Mouse (Mus musculus): ENCODE data around the gene Arl3. TPM values are rescaled to one million over a fixed set of nuclear protein-coding genes. Genes with fewer than 3 reads are reported as not detected.

The Arl3 gene
- polyA plus RNA-seq, 1 experiment from 2014 or later, result 101 TPM

DNA sequence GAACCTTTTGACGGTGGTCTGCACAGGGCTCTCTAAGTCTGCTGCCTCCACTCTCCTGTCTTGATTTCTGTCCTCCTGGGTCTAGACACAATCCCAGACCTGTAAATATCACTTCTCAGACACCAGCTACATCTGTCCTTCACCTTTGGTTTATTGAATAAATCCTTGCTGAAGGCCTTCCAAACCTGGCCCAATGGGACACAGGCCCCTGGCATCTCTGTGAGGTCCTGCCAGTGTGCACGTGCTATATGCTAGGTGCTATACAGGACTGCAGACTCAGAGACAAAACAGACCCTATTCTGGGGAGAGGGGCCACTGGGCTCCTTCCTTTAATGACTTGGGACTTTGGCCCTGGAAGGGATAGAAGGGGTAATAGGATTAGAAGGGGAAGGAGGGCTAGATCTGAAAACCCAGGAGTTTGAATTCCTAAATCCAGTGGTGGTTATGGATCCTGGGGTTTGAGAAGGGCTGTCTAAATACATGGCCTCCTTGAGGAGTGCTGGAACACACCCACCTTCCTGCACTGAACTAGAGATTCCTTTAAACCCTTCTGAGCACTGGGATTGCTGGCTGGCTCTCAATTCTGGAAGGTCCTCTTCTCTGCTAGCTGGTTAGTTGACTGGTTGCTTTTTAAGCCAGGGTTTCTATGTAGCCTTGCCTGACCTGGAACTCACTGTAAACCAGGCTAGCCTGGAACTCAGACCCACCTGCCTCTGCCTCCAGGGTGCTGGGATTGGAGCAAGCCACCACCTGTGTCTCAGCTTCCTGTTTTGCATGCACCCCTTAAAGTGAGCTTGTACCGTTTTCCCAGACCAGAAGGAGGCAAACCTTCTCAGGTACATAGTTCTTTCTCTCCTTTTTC, 56.1 kb downstream of the Arl3 start:
- H3K27me3 ChIP-seq (ENCODE audit: control insufficient read depth, insufficient read depth, low read length), result no peaks in the 10 kb centered on the region
- no peak overlapping the region for H3K9ac ChIP-seq (ENCODE audit: low read length)
- H3K4me3 ChIP-seq (ENCODE audit: low read length), result no peak overlapping the region
- ATAC-seq (replicated peaks; ENCODE audit: extremely low read depth, insufficient read depth, low FRiP score), result no peak
- peaks cover 21% of the 10 kb centered on the region for H3K4me1 ChIP-seq (ENCODE audit: control insufficient read depth, insufficient read depth, low read length)
- no peak overlapping the region for H3K4me2 ChIP-seq (ENCODE audit: low read depth, low read length)
- peak overlapping the region; percentile 49 for H3K27ac ChIP-seq (ENCODE audit: low read length)
- peaks cover 33% of the 10 kb centered on the region for H3K36me3 ChIP-seq (ENCODE audit: control insufficient read depth, insufficient read depth)
- WGBS, result 67% methylated on average over 3 of the region's 3 CpGs
- H3K9me3 ChIP-seq (replicated peaks; ENCODE audit: control insufficient read depth, low read length), result no peaks in the 10 kb centered on the region

DNA sequence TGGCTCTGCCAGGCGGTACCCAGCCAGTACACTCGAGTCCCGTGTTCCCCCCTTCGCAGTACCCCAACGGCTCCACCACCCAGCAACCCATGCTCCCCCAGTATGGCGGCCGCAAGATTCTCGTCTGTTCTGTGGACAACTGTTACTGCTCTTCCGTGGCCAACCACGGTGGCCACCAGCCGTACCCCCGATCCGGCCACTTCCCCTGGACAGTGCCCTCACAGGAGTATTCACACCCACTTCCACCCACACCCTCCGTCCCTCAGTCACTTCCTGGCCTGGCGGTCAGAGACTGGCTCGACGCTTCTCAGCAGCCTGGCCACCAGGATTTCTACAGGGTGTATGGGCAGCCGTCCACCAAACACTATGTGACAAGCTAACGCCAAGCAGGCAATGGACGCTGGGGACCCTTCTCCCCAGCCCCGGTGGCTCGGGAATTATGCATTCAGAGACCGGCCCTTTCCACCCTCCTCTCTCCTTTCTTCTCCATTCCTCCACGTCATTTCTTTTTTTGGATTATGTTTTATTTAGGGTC, 57.6 kb downstream of the Arl3 start:
- Histone ChIP-seq H3K4me2 (ENCODE audit: low read depth, low read length) (no peak overlapping the region), H3K27me3 (ENCODE audit: control insufficient read depth, insufficient read depth, low read length) (no peaks in the 10 kb centered on the region), H3K9ac (ENCODE audit: low read length) (no peak overlapping the region), H3K4me1 (ENCODE audit: control insufficient read depth, insufficient read depth, low read length) (peaks cover 27% of the 10 kb centered on the region), H3K36me3 (ENCODE audit: control insufficient read depth, insufficient read depth) (peaks cover 33% of the 10 kb centered on the region), H3K9me3 (replicated peaks; ENCODE audit: control insufficient read depth, low read length) (no peaks in the 10 kb centered on the region), H3K27ac (ENCODE audit: low read length) (no peak overlapping the region), H3K4me3 (ENCODE audit: low read length) (no peak overlapping the region)
- 82% methylated on average over 24 of the region's 24 CpGs for WGBS
- ATAC-seq (replicated peaks; ENCODE audit: extremely low read depth, insufficient read depth, low FRiP score), result no peak

DNA sequence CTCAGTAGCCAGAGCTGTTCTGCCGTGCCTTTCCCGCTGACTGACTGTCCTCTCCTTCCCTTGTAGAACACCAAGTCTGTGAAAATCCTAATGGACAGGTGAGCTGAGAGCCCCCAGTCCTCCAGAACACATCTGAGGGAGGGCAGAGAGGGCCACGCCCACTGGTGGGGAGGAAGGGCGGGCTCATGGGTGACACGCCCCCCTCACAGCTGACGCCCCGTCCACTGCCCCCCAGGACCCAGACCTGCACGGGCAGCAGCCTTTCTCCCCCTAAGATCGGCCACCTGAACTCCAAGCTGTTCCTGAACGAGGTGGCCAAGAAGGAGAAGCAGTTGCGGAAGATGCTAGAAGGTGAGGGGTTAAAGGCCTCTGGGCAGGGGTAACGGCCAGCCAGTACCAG, 58.6 kb downstream of the Arl3 start:
- Histone ChIP-seq H3K36me3 (ENCODE audit: control insufficient read depth, insufficient read depth) (peaks cover 33% of the 10 kb centered on the region), H3K27ac (ENCODE audit: low read length) (no peak overlapping the region), H3K9ac (ENCODE audit: low read length) (no peak overlapping the region), H3K4me1 (ENCODE audit: control insufficient read depth, insufficient read depth, low read length) (peaks cover 36% of the 10 kb centered on the region), H3K9me3 (replicated peaks; ENCODE audit: control insufficient read depth, low read length) (no peaks in the 10 kb centered on the region), H3K27me3 (ENCODE audit: control insufficient read depth, insufficient read depth, low read length) (no peaks in the 10 kb centered on the region), H3K4me3 (ENCODE audit: low read length) (no peak overlapping the region), H3K4me2 (ENCODE audit: low read depth, low read length) (no peak overlapping the region)
- ATAC-seq (replicated peaks; ENCODE audit: extremely low read depth, insufficient read depth, low FRiP score), result no peak
- 79% methylated on average over 12 of the region's 12 CpGs for WGBS

DNA sequence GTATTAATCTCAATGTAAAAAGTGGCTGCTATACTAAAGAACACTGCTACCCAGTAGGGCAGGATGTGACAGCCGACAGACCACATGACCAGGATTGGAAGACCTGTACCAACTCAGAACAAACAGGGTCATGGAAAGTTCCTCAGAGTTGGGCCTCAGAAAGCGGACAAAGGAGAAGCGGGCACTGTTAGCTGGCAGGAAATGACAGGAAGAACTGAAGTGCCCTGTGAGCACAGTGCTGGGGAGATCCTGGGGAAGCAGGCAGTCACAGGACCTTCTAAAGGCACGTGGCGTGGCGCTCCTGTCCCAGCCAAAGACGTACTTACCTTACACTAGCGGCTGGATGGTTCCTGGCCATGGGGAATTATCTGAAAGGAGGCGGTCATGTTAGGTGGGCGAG, 61.7 kb downstream of the Arl3 start:
- peaks cover 44% of the 10 kb centered on the region for H3K36me3 ChIP-seq (ENCODE audit: control insufficient read depth, insufficient read depth)

DNA sequence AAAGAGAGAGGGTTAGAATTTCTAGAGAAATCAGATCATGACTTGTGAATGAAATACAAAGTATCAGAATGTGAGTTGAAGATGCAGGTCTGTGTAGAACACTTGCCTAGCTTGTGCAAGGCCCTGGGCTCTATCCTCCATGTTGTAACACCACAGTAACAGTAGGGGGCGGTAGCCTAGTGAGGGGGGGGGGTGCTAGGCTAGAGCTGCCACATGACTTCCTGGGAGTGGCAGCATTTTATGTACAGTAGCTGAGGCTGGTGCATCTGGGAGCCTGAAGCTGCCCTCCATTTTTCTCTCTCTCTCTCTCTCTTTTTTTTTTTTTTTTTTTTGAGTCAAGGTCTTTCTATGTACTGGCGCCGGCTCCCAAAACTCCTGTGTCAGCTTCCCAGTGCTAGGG, 62.2 kb downstream of the Arl3 start:
- 56% methylated on average over 3 of the region's 3 CpGs for WGBS
- H3K9me3 ChIP-seq (replicated peaks; ENCODE audit: control insufficient read depth, low read length), result no peaks in the 10 kb centered on the region
- peak overlapping the region; percentile 17 for H3K27ac ChIP-seq (ENCODE audit: low read length)
- peaks cover 44% of the 10 kb centered on the region for H3K36me3 ChIP-seq (ENCODE audit: control insufficient read depth, insufficient read depth)
- no peak overlapping the region for H3K4me3 ChIP-seq (ENCODE audit: low read length)
- H3K4me2 ChIP-seq (ENCODE audit: low read depth, low read length), result no peak overlapping the region
- no peak for ATAC-seq (replicated peaks; ENCODE audit: extremely low read depth, insufficient read depth, low FRiP score)
- no peaks in the 10 kb centered on the region for H3K27me3 ChIP-seq (ENCODE audit: control insufficient read depth, insufficient read depth, low read length)
- H3K4me1 ChIP-seq (ENCODE audit: control insufficient read depth, insufficient read depth, low read length), result peaks cover 51% of the 10 kb centered on the region
- no peak overlapping the region for H3K9ac ChIP-seq (ENCODE audit: low read length)

More for the DNA sequence above, 61.7 kb downstream of the Arl3 start:
- peaks cover 47% of the 10 kb centered on the region for H3K4me1 ChIP-seq (ENCODE audit: control insufficient read depth, insufficient read depth, low read length)
- peak; percentile 29; the same call in 1 of the 2 replicates for ATAC-seq (replicated peaks; ENCODE audit: extremely low read depth, insufficient read depth, low FRiP score)
- no peak overlapping the region for H3K4me2 ChIP-seq (ENCODE audit: low read depth, low read length)
- no peak overlapping the region for H3K4me3 ChIP-seq (ENCODE audit: low read length)
- H3K9ac ChIP-seq (ENCODE audit: low read length), result no peak overlapping the region
- H3K27me3 ChIP-seq (ENCODE audit: control insufficient read depth, insufficient read depth, low read length), result no peaks in the 10 kb centered on the region
- peak overlapping the region; percentile 17 for H3K27ac ChIP-seq (ENCODE audit: low read length)
- 58% methylated on average over 10 of the region's 10 CpGs for WGBS
- H3K9me3 ChIP-seq (replicated peaks; ENCODE audit: control insufficient read depth, low read length), result no peaks in the 10 kb centered on the region

DNA sequence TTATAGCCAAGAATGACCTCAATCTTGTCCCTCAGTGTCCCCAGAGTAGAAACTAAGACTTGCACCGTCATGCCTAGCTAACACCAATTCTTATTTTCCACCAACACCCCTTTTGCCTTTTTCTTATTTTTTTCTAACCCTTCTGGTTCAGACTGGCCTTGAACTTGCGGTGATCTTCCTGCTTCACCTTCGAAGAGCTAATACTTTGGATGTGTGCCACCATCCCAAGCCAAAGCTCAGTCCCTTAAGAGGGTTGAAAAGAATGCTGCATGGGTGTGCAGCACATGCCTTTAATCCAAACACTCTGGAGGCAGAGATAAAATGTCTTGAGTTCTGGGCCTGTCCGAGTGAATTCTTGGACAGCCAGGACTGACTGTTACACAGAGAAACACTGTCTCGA, 62.6 kb downstream of the Arl3 start:
- no peak overlapping the region for H3K4me3 ChIP-seq (ENCODE audit: low read length)
- H3K27ac ChIP-seq (ENCODE audit: low read length), result peak overlapping the region; percentile 17
- no peak overlapping the region for H3K4me2 ChIP-seq (ENCODE audit: low read depth, low read length)
- H3K27me3 ChIP-seq (ENCODE audit: control insufficient read depth, insufficient read depth, low read length), result no peaks in the 10 kb centered on the region
- H3K36me3 ChIP-seq (ENCODE audit: control insufficient read depth, insufficient read depth), result peaks cover 41% of the 10 kb centered on the region
- H3K9me3 ChIP-seq (replicated peaks; ENCODE audit: control insufficient read depth, low read length), result no peaks in the 10 kb centered on the region
- 37% methylated on average over 5 of the region's 5 CpGs for WGBS
- H3K9ac ChIP-seq (ENCODE audit: low read length), result peak overlapping the region; percentile 25; the same call in 1 of the 2 replicates
- peaks cover 55% of the 10 kb centered on the region for H3K4me1 ChIP-seq (ENCODE audit: control insufficient read depth, insufficient read depth, low read length)
- no peak for ATAC-seq (replicated peaks; ENCODE audit: extremely low read depth, insufficient read depth, low FRiP score)

DNA sequence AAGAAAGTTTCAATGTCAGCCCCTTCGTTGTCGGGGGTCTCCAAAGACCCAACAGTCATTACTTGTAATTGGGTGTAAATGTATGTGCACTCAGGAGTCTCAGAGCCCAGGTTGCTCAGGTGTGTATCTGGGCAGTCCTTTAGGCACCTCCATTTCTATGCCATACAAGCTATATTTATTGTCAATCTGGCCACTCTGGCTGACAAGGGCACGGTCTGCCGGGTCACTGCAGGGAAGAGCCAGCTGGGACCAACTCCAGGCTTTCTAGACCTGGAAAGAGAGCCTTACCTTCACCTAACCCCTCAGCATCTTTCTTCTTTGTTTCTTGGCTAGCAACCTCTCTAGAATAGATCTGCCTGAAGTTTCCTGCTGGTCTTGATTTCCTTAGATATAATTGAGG, 63.3 kb downstream of the Arl3 start:
- H3K9me3 ChIP-seq (replicated peaks; ENCODE audit: control insufficient read depth, low read length), result no peaks in the 10 kb centered on the region
- WGBS, result 70% methylated on average over 4 of the region's 4 CpGs
- ATAC-seq (replicated peaks; ENCODE audit: extremely low read depth, insufficient read depth, low FRiP score), result no peak
- peak overlapping the region; percentile 25; the same call in 1 of the 2 replicates for H3K9ac ChIP-seq (ENCODE audit: low read length)
- no peaks in the 10 kb centered on the region for H3K27me3 ChIP-seq (ENCODE audit: control insufficient read depth, insufficient read depth, low read length)
- H3K36me3 ChIP-seq (ENCODE audit: control insufficient read depth, insufficient read depth), result peaks cover 34% of the 10 kb centered on the region
- H3K4me3 ChIP-seq (ENCODE audit: low read length), result no peak overlapping the region
- H3K4me1 ChIP-seq (ENCODE audit: control insufficient read depth, insufficient read depth, low read length), result peaks cover 62% of the 10 kb centered on the region
- H3K27ac ChIP-seq (ENCODE audit: low read length), result peak overlapping the region; percentile 17
- H3K4me2 ChIP-seq (ENCODE audit: low read depth, low read length), result no peak overlapping the region

DNA sequence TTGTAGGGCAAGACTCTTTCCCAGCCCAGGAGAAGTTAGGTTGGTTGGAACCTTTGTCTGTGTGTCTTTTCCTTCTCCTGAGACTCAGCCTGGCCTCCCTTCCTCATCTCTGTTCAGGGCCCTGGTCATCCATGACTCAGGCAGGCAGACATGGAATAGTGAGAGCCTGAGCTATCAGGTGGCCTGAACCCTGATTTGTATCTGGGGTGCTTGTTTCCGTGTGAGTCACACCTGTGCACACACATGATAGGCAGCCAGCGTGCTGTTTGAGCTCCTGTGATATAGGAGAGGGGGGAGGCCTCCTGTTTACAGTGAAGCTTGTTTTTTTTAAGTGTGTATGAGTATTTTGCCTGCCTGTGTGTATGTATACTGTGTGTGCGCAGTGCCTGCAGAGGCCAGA, 63.8 kb downstream of the Arl3 start:
- H3K36me3 ChIP-seq (ENCODE audit: control insufficient read depth, insufficient read depth), result peaks cover 29% of the 10 kb centered on the region

DNA sequence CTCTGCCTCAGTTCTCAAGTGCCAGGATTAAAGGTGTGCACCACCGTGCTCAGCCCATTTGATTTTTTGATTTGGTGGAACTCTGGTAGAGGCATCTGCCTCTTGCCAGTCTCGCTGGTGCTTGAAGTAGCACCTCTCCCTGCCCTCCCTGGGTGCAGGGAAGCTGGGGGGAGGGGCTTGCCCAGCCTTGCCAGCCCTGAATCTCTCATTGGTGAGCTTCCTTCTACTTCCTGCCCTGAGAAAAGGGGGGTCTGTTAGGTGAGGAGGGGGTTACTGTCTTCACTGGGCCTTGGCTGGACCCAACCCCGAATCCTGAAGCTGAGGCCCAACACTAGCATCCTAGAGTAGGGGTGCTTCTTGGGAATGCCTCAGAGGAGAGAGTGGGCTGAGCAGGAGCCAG, 64.3 kb downstream of the Arl3 start:
- H3K9me3 ChIP-seq (replicated peaks; ENCODE audit: control insufficient read depth, low read length), result no peaks in the 10 kb centered on the region
- ATAC-seq (replicated peaks; ENCODE audit: extremely low read depth, insufficient read depth, low FRiP score), result no peak
- H3K4me3 ChIP-seq (ENCODE audit: low read length), result no peak overlapping the region
- no peak overlapping the region for H3K27ac ChIP-seq (ENCODE audit: low read length)
- H3K4me1 ChIP-seq (ENCODE audit: control insufficient read depth, insufficient read depth, low read length), result peaks cover 65% of the 10 kb centered on the region
- H3K27me3 ChIP-seq (ENCODE audit: control insufficient read depth, insufficient read depth, low read length), result no peaks in the 10 kb centered on the region
- no peak overlapping the region for H3K4me2 ChIP-seq (ENCODE audit: low read depth, low read length)
- WGBS, result 61% methylated on average over 3 of the region's 3 CpGs
- H3K9ac ChIP-seq (ENCODE audit: low read length), result peak overlapping the region; percentile 35; the same call in 1 of the 2 replicates
- H3K36me3 ChIP-seq (ENCODE audit: control insufficient read depth, insufficient read depth), result peaks cover 24% of the 10 kb centered on the region

More for the DNA sequence above, 63.8 kb downstream of the Arl3 start:
- no peak overlapping the region for H3K4me3 ChIP-seq (ENCODE audit: low read length)
- H3K27ac ChIP-seq (ENCODE audit: low read length), result 0 out of 2 replicates have a peak overlapping the region, but pooled peaks have one; percentile 5
- H3K27me3 ChIP-seq (ENCODE audit: control insufficient read depth, insufficient read depth, low read length), result no peaks in the 10 kb centered on the region
- no peaks in the 10 kb centered on the region for H3K9me3 ChIP-seq (replicated peaks; ENCODE audit: control insufficient read depth, low read length)
- H3K9ac ChIP-seq (ENCODE audit: low read length), result no peak overlapping the region
- ATAC-seq (replicated peaks; ENCODE audit: extremely low read depth, insufficient read depth, low FRiP score), result no peak
- peaks cover 65% of the 10 kb centered on the region for H3K4me1 ChIP-seq (ENCODE audit: control insufficient read depth, insufficient read depth, low read length)
- 79% methylated on average over 3 of the region's 3 CpGs for WGBS
- no peak overlapping the region for H3K4me2 ChIP-seq (ENCODE audit: low read depth, low read length)
